Mouse (Mus musculus) small intestine, adult 2 months (tissue): Measurements from ENCODE around the gene Phtf1. TPM values are rescaled to one million over a fixed set of nuclear protein-coding genes. Genes with fewer than 3 reads are reported as not detected.
A peak's percentile ranks its signal among the peaks of the same experiment; 100 is the strongest.

Experiments
- H3K27ac ChIP-seq: fragments of 200-500 bp; 2 replicates; pipeline ENCODE4 v1.5.1; 2012; ENCODE audit warnings: low read depth, low read length, control low read depth, inconsistent platforms; ENCODE audit not compliant: insufficient read depth
- H3K27me3 ChIP-seq: fragments of 200-500 bp; 2 replicates; pipeline ENCODE4 v1.6.1; 2012; ENCODE audit warnings: mild to moderate bottlenecking, moderate library complexity, low read length, inconsistent platforms; ENCODE audit not compliant: control insufficient read depth, insufficient read depth
- H3K36me3 ChIP-seq: fragments of 200-500 bp; 2 replicates; pipeline ENCODE4 v1.6.1; 2012; ENCODE audit warnings: mild to moderate bottlenecking, low read length, control low read depth, inconsistent platforms; ENCODE audit not compliant: control insufficient read depth, insufficient read depth
- H3K4me1 ChIP-seq: fragments of 200-500 bp; 2 replicates; pipeline ENCODE4 v1.6.1; 2012; ENCODE audit warnings: low read length, inconsistent platforms, mixed read lengths; ENCODE audit not compliant: control insufficient read depth, insufficient read depth, insufficient read length
- H3K4me3 ChIP-seq: fragments of 200-500 bp; 2 replicates; pipeline ENCODE4 v1.5.1; 2012; ENCODE audit warnings: low read depth, mild to moderate bottlenecking, control low read depth, inconsistent platforms, low read length, moderate library complexity
- CTCF ChIP-seq: fragments of 200-500 bp; IDR thresholded peaks from 2 replicates; pipeline ENCODE4 v1.5.1; 2012; ENCODE audit warnings: low read depth, mild to moderate bottlenecking, control low read depth, inconsistent platforms, low read length, moderate library complexity, mixed read lengths; ENCODE audit not compliant: insufficient replicate concordance, insufficient read length; ENCODE audit errors: extremely low read depth
- POLR2A ChIP-seq: fragments of 200-500 bp; IDR thresholded peaks from 2 replicates; pipeline ENCODE4 v1.6.1; 2012; ENCODE audit warnings: low read depth, mild to moderate bottlenecking, control low read depth, inconsistent platforms, low read length, moderate library complexity
- WGBS: fragments of 180-500 bp; shearing (Covaris S2); methylation state at CpG from one replicate; pipeline ENCODE4 v1.1.7; 2018; 5-methylcytosine and 5-hydroxymethylcytosine counted together
- polyA plus RNA-seq: library from polyadenylated mRNA; depleted of rRNA; stranded (reverse); fragments of >200 nt; gene quantifications from 2 replicates; pipeline ENCODE4 v1.2.3, GENCODE M21; 2012; rRNA removed

The Phtf1 gene
- 2.0 and 3.2 TPM in 2 replicates for polyA plus RNA-seq

DNA sequence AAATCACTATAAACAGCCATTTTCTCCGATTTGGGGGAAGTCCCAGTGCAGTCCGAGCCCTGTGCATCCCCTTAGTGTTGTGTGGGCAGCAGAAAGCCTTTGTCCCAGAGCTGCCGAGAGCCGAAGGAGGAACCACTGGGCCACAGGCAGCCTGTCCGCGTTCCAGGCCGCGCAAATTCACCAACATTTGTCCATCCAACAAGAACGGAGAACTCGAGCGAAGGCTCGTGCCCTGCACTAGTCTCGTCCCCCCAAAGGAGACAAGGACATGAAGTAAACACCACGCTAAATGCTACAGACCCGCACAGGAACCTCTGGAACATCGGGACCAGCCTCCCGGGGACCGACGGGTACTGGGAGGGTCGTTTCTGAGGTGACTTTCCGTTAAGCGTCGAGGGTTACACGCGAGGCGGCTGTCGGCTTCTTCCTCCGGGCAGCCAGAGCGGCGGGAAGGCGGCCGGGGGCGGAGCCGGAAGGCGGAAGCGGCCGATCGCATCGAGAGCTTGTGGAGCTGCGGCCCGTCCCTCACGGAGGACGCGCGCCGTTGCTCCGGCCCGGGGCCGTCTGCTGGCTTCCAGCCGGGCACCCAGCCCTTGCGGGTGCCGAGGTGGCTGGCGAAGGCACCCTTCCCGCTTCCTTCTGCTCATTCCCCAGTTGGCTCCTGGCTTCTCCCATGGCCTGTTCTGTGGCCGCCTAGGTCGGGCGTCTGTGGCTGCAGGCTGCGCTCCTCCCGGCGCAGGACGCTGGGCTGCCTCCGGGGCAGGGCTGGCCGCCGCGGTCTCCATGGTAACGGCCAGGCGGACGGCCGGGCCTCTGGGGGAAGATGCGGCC, at the start of gene Phtf1:
TSS of gene Phtf1 (plus strand) at position 250 of the 831 bp plus-strand sequence.
- peak within 1 kb of the TSS; percentile 50 for H3K27ac ChIP-seq
- 0 out of 2 replicates have a peak, but pooled peaks have one; percentile 17 for TF ChIP-seq POLR2A
- TF ChIP-seq CTCF: no peak
- no peaks in the 10 kb centered on the region for H3K4me1 ChIP-seq
- WGBS: under 1% methylated on average over 70 of the region's 70 CpGs
- peak within 1 kb of the TSS; percentile 80 for H3K4me3 ChIP-seq
- no peaks in the 10 kb centered on the region for H3K27me3 ChIP-seq
- peaks cover 2% of the 10 kb centered on the region for H3K36me3 ChIP-seq

DNA sequence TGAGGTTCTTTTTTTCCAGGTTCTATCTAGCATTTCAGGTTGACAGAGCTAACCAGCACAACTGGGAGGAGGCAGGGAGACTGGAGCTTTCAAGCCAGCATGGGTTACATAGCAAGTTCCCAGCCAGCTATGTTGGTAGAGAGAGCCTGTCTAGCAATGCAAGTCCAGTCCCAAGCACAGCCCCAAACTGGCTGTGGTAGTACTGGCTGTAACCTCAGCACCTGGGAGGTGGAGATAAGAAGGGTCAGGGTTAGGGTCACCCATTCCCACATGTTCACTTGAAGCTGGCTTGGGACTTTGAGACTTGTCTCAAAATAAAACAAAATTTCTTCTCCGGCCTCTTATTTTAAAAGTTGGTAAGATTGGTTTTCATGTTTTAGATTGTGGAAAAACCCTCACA, 47.8 kb upstream of the Phtf1 start:
- Histone ChIP-seq H3K27ac (no peak overlapping the region), H3K4me1 (no peaks in the 10 kb centered on the region), H3K36me3 (no peaks in the 10 kb centered on the region), H3K4me3 (no peak overlapping the region), H3K27me3 (no peaks in the 10 kb centered on the region)
- TF ChIP-seq CTCF: no peak
- TF ChIP-seq POLR2A: no peak
- WGBS: 92% methylated on average over 1 of the region's 1 CpGs

DNA sequence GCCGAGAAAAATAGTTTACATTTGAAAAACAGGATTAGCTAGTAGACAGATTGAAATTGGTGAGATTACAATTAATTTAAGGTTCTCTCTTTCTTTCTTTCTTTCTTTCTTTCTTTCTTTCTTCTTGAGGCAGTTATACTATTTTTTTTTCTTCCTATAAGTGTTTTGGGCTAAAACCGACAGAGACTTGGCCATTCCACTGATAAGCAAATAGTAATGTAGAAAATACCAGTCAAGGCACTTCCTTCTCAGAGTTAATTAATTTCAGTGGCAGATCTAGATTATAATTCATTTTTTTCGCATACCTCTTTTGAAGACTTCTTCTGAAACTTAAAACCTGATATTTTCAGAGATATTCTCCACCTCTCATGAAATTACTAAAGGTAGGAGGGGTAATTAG, 42.6 kb upstream of the Phtf1 start:
- TF ChIP-seq CTCF: no peak
- TF ChIP-seq POLR2A: no peak
- Histone ChIP-seq H3K27ac (no peak overlapping the region), H3K27me3 (no peaks in the 10 kb centered on the region), H3K4me3 (no peak overlapping the region), H3K4me1 (peaks cover 3% of the 10 kb centered on the region; the same call in 1 of the 2 replicates), H3K36me3 (peaks cover 8% of the 10 kb centered on the region)
- WGBS: 78% methylated on average over 3 of the region's 3 CpGs

DNA sequence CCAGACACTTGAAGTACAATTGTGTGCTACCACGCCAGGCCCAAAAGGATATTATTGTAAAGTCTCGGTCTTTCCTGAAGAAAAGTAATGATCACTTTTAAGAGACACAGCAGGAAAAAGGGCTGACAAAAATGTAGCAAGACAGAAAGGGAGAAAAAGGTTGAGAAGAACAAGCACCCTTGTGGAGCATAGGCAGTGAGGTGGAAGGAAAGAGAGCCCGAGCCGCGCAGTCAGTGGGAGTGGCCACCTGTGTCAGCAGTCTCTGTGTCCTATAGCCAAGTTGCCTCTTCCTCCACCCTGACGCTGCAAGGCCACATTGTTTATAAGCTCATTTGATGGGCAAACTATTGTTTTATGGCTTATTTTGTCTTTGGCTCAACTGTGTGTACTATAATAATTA, 40.4 kb upstream of the Phtf1 start:
- 51% methylated on average over 6 of the region's 6 CpGs for WGBS
- no peak for TF ChIP-seq CTCF
- TF ChIP-seq POLR2A: no peak

DNA sequence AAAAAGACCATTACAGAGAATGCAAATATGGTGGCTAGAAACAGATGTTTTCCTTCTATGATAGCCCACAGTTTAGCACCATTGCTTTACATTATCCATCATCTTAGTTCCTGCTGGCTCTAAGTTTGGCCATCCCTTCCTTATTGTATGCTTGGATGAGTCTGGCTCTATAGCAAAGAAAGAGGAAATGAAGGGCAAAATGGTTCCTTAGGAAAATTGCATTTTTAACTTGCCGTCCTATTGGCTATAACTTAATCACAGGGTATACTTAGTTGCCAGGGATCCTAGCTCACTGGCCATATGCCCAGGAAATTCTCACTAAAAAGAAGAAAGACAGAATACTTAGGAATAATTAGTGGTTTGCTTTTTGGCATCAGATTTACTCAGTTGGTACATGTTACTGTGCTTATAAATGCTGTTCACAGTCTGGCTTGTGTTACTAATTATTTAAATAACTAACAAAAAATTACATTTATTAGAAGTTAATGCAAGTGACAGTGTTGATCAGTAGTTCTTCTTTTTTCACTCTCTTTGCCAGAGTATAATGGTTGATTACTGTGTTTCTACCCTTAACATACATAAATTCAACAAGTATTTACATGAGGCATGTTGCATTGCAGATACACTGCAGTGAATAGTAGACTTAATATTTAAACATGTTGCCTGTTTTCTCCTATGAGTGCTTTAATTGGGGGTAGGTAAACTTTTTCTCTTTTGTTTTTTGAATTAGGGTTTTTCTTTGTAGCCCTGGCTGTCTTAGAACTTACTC, 22.9 kb upstream of the Phtf1 start:
- WGBS: 82% methylated on average over 1 of the region's 1 CpGs
- Histone ChIP-seq H3K4me1 (no peaks in the 10 kb centered on the region), H3K36me3 (no peaks in the 10 kb centered on the region), H3K27ac (no peak overlapping the region), H3K4me3 (no peak overlapping the region), H3K27me3 (no peaks in the 10 kb centered on the region)
- no peak for TF ChIP-seq POLR2A
- TF ChIP-seq CTCF: no peak

More for the DNA sequence above, 40.4 kb upstream of the Phtf1 start:
- Histone ChIP-seq H3K27me3 (no peaks in the 10 kb centered on the region), H3K36me3 (peaks cover 14% of the 10 kb centered on the region), H3K27ac (no peak overlapping the region), H3K4me3 (no peak overlapping the region), H3K4me1 (peaks cover 3% of the 10 kb centered on the region; the same call in 1 of the 2 replicates)

DNA sequence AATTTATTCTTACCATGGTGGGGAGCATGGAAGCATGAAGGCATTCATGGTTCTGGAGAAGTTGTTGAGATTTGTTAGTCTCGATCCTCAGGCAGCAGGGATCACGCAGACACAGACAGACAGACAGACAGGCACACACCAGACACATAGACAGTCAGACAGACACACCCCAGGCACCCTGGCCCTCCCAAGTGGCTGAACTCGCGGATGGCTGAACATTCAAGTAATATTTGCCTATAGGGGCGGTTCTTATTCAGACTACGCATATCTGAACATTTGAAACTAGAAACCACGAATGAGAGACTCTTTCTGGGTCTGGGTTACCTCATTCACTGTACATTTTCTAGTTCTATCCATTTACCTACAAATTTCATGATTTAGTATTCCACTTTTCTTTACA, 19.2 kb upstream of the Phtf1 start:
- Histone ChIP-seq H3K36me3 (no peaks in the 10 kb centered on the region), H3K4me3 (no peak overlapping the region), H3K27ac (no peak overlapping the region), H3K4me1 (no peaks in the 10 kb centered on the region), H3K27me3 (no peaks in the 10 kb centered on the region)
- WGBS: 90% methylated on average over 7 of the region's 7 CpGs
- TF ChIP-seq POLR2A (no peak), CTCF (no peak)

DNA sequence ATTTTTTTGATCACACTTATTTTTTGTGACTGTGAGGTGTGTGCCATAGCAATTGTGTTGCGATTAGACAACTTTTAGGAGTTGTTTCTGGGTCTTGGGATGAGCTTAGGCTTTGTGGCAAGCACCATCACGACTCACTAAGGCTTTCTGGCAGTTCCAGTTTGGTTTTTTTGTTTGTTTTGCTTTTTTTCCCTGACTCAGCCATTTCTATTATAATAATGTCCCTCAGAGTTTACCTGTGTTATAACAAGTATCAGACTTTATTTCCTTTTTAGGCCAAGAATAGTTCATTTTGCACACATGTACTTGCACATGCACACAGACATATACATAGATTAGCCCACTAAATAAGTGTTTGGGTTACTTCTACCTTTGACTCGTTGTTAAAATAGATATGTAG, 7.3 kb upstream of the Phtf1 start:
- Histone ChIP-seq H3K4me1 (no peaks in the 10 kb centered on the region), H3K4me3 (no peak overlapping the region), H3K27me3 (no peaks in the 10 kb centered on the region), H3K27ac (no peak overlapping the region), H3K36me3 (peaks cover 15% of the 10 kb centered on the region)
- 85% methylated on average over 3 of the region's 3 CpGs for WGBS
- TF ChIP-seq POLR2A: no peak
- no peak for TF ChIP-seq CTCF
